Mouse (Mus musculus) hindbrain, embryonic 11.5 days (tissue): ENCODE measurements around the gene Nrg3. TPM values are rescaled to one million over a fixed set of nuclear protein-coding genes. Genes with fewer than 3 reads are reported as not detected.
A peak's percentile ranks its signal among the peaks of the same experiment; 100 is the strongest.

Source experiments
- ATAC-seq: fragments of 200-750 bp; cut with Nextera tagmentation; 2 replicates; pipeline ENCODE4 v1.8.0; 2017; ENCODE audit warnings: mild to moderate bottlenecking, moderate TSS enrichment, moderate library complexity; ENCODE audit not compliant: low FRiP score
- DNase-seq: peaks from one replicate; pipeline ENCODE4 v3.0.0-alpha.2; 2015; ENCODE audit warnings: low spot score
- H3K27ac ChIP-seq: fragments of 300-500 bp; sonication (generic); 2 replicates; pipeline ENCODE4 v1.5.1; 2014; ENCODE audit warnings: mild to moderate bottlenecking, low read depth, low read length
- H3K27me3 ChIP-seq: fragments of 300-500 bp; sonication (generic); 2 replicates; pipeline ENCODE4 v1.6.1; 2014; ENCODE audit warnings: mild to moderate bottlenecking, low read length, moderate library complexity, mixed read lengths; ENCODE audit not compliant: control insufficient read depth, insufficient read depth
- H3K36me3 ChIP-seq: fragments of 300-500 bp; sonication (generic); 2 replicates; pipeline ENCODE4 v1.6.1; 2014; ENCODE audit warnings: mild to moderate bottlenecking, low read length, moderate library complexity, mixed read lengths; ENCODE audit not compliant: control insufficient read depth, insufficient read depth
- H3K4me1 ChIP-seq: fragments of 300-500 bp; sonication (generic); replicated peaks from 2 replicates; pipeline ENCODE4 v1.6.1; 2014; ENCODE audit warnings: low read length, mixed read lengths; ENCODE audit not compliant: control insufficient read depth, insufficient read depth
- H3K4me2 ChIP-seq: fragments of 300-500 bp; sonication (generic); replicated peaks from 2 replicates; pipeline ENCODE4 v1.6.1; 2014; ENCODE audit warnings: mild to moderate bottlenecking, low read depth, low read length
- H3K4me3 ChIP-seq: fragments of 300-500 bp; sonication (generic); 2 replicates; pipeline ENCODE4 v1.5.1; 2014; ENCODE audit warnings: low read depth, low read length
- H3K9ac ChIP-seq: fragments of 300-500 bp; sonication (generic); 2 replicates; pipeline ENCODE4 v1.6.1; 2014; ENCODE audit warnings: low read depth, low read length
- H3K9me3 ChIP-seq: fragments of 300-500 bp; sonication (generic); 2 replicates; pipeline ENCODE4 v1.6.1; 2016; ENCODE audit warnings: low read length; ENCODE audit not compliant: control insufficient read depth
- WGBS: fragments of 180-500 bp; shearing (Covaris S2); extraction: QIAGEN DNeasy Blood & Tissue Kit; methylation state at CpG from one replicate; pipeline ENCODE4 v1.1.7; 2014; 5-methylcytosine and 5-hydroxymethylcytosine counted together
- polyA plus RNA-seq: library from polyadenylated mRNA; unstranded; fragments of >200 nt; fragmentation: Nextera tagmentation; extraction: Ambion mirVana; gene quantifications from 2 replicates; pipeline ENCODE4 v1.2.1, GENCODE M21; 2014

Nrg3 gene
- polyA plus RNA-seq, 1 experiment from 2014 or later = 2.0 TPM

- Histone ChIP-seq H3K4me1 (no peaks in the 10 kb centered on the region), H3K36me3 (no peaks in the 10 kb centered on the region), H3K4me3 (no peak overlapping the region), H3K27ac (no peak overlapping the region), H3K27me3 (no peaks in the 10 kb centered on the region), H3K4me2 (no peak overlapping the region), H3K9me3 (no peaks in the 10 kb centered on the region), H3K9ac (no peak overlapping the region)
- ATAC-seq (no peak), DNase-seq (no peak)
- 89% methylated on average over 4 of the region's 4 CpGs for WGBS
These were observed 637.9 kb downstream of the Nrg3 start for GRCm38 (mm10) chr14:38835006-38835405.

GRCm38 (mm10) chr14:38824891-38825290, 648.0 kb downstream of the Nrg3 start:
- peak; percentile 68; the same call in 1 of the 2 replicates for ATAC-seq
- Histone ChIP-seq H3K36me3 (no peaks in the 10 kb centered on the region), H3K27me3 (no peaks in the 10 kb centered on the region), H3K4me2 (no peak overlapping the region), H3K27ac (no peak overlapping the region), H3K4me1 (no peaks in the 10 kb centered on the region), H3K9me3 (no peaks in the 10 kb centered on the region), H3K4me3 (no peak overlapping the region), H3K9ac (no peak overlapping the region)
- peak; percentile 1 for DNase-seq
- 60% methylated on average over 1 of the region's 1 CpGs for WGBS

- no peaks in the 10 kb centered on the region for H3K4me1 ChIP-seq
- H3K27ac ChIP-seq = no peak overlapping the region
- 90% methylated on average over 3 of the region's 3 CpGs for WGBS
- ATAC-seq = no peak
- H3K4me2 ChIP-seq = no peak overlapping the region
- DNase-seq = no peak
- H3K9me3 ChIP-seq = no peaks in the 10 kb centered on the region
- H3K36me3 ChIP-seq = no peaks in the 10 kb centered on the region
- H3K9ac ChIP-seq = no peak overlapping the region
- no peak overlapping the region for H3K4me3 ChIP-seq
- no peaks in the 10 kb centered on the region for H3K27me3 ChIP-seq
These were observed 675.9 kb downstream of the Nrg3 start for GRCm38 (mm10) chr14:38797027-38797426.

GRCm38 (mm10) chr14:38775291-38776116, 697.4 kb downstream of the Nrg3 start:
- no peaks in the 10 kb centered on the region for H3K36me3 ChIP-seq
- H3K4me3 ChIP-seq = no peak overlapping the region
- no peaks in the 10 kb centered on the region for H3K27me3 ChIP-seq
- H3K9me3 ChIP-seq = no peaks in the 10 kb centered on the region
- H3K4me2 ChIP-seq = no peak overlapping the region
- WGBS = 87% methylated on average over 5 of the region's 5 CpGs
- H3K4me1 ChIP-seq = no peaks in the 10 kb centered on the region
- H3K9ac ChIP-seq = no peak overlapping the region
- ATAC-seq (no peak), DNase-seq (no peak)
- no peak overlapping the region for H3K27ac ChIP-seq

- ATAC-seq = no peak
These were observed 698.1 kb downstream of the Nrg3 start for GRCm38 (mm10) chr14:38774811-38775210.

GRCm38 (mm10) chr14:38730465-38730864, 742.4 kb downstream of the Nrg3 start:
- Histone ChIP-seq H3K4me1 (no peaks in the 10 kb centered on the region), H3K4me3 (no peak overlapping the region), H3K9me3 (no peaks in the 10 kb centered on the region), H3K9ac (no peak overlapping the region), H3K36me3 (no peaks in the 10 kb centered on the region), H3K4me2 (no peak overlapping the region), H3K27ac (no peak overlapping the region), H3K27me3 (no peaks in the 10 kb centered on the region)
- no peak for DNase-seq
- no peak for ATAC-seq

More at GRCm38 (mm10) chr14:38774811-38775210, 698.1 kb downstream of the Nrg3 start:
- DNase-seq = no peak
- H3K27ac ChIP-seq = no peak overlapping the region
- no peaks in the 10 kb centered on the region for H3K4me1 ChIP-seq
- no peak overlapping the region for H3K4me2 ChIP-seq
- WGBS = 65% methylated on average over 1 of the region's 1 CpGs
- H3K9ac ChIP-seq = no peak overlapping the region
- H3K4me3 ChIP-seq = no peak overlapping the region
- H3K36me3 ChIP-seq = no peaks in the 10 kb centered on the region
- no peaks in the 10 kb centered on the region for H3K27me3 ChIP-seq
- H3K9me3 ChIP-seq = no peaks in the 10 kb centered on the region

GRCm38 (mm10) chr14:38703894-38704293, 769.0 kb downstream of the Nrg3 start:
- Histone ChIP-seq H3K36me3 (no peaks in the 10 kb centered on the region), H3K9me3 (no peaks in the 10 kb centered on the region), H3K27ac (no peak overlapping the region), H3K27me3 (no peaks in the 10 kb centered on the region), H3K9ac (no peak overlapping the region), H3K4me1 (no peaks in the 10 kb centered on the region), H3K4me2 (no peak overlapping the region), H3K4me3 (no peak overlapping the region)
- WGBS = 33% methylated on average over 4 of the region's 4 CpGs
- ATAC-seq (no peak), DNase-seq (no peak)

GRCm38 (mm10) chr14:38702596-38703393, 770.1 kb downstream of the Nrg3 start:
- 88% methylated on average over 9 of the region's 9 CpGs for WGBS
- H3K4me3 ChIP-seq = no peak overlapping the region
- no peaks in the 10 kb centered on the region for H3K36me3 ChIP-seq
- no peak overlapping the region for H3K4me2 ChIP-seq
- ATAC-seq (no peak), DNase-seq (no peak)
- H3K27me3 ChIP-seq = no peaks in the 10 kb centered on the region
- no peak overlapping the region for H3K9ac ChIP-seq
- H3K27ac ChIP-seq = no peak overlapping the region
- H3K9me3 ChIP-seq = no peaks in the 10 kb centered on the region
- H3K4me1 ChIP-seq = no peaks in the 10 kb centered on the region
